Mouse (Mus musculus): ENCODE measurements around the gene H60b. TPM values are rescaled to one million over a fixed set of nuclear protein-coding genes. Genes with fewer than 3 reads are reported as not detected.
"Not testable (repeated sequence)": the region's sequence is repeated elsewhere in the genome, so short reads cannot be mapped to it uniquely, and the experiment has no call there.

The H60b gene
- total RNA-seq, 2 experiments from 2014 or later: not detected

GRCm38 (mm10) chr10:22270879-22271786 lies 112.7 kb downstream of the H60b start:
- intact Hi-C loops (cut with DNase I); DNase-seq (ENCODE audit: low spot score): not testable (repeated sequence)

- DNase-seq (ENCODE audit: low spot score); intact Hi-C loops (cut with DNase I): not testable (repeated sequence)
Measured at GRCm38 (mm10) chr10:22272914-22273683, 114.7 kb downstream of the H60b start.

DNA sequence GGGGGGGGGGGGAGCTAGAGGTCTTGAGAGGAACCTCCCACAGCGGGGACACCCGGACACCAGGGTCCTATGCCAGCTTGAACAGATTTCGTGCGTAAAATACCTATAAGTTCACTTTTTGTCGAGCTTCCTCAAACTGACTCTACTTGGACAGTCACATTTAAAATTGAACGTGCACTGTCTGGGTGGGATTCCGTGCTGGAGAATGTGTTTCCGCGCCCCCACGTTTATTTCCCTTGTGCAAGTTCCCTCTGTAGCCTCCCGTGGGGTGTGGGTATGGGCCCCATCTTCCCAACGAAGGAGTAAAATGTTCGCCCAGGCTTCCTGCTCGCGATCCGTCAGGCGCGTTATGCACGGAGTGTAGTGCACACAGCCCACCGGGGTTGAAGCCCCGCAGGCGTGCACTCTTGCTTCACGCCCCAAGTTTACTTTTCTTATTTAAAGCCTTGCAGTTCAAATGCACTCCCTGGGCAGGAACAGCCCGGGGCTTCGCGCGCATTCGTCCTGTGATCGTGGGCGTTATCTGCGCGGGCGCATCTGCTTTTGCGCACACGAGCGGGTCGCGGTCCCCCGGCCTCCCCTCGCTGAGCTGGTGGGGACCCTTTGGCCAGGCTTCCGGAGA lies 115.4 kb downstream of the H60b start:
- intact Hi-C loops (cut with DNase I): no loop called here
- no peak for DNase-seq (ENCODE audit: low spot score)

- intact Hi-C loops (cut with DNase I): no loop called here
Measured at GRCm38 (mm10) chr10:22274445-22275057, 116.2 kb downstream of the H60b start.

GRCm38 (mm10) chr10:22278468-22278867 lies 120.1 kb downstream of the H60b start:
- intact Hi-C loops (cut with DNase I); DNase-seq (ENCODE audit: low spot score): not testable (repeated sequence)

More at GRCm38 (mm10) chr10:22274445-22275057, 116.2 kb downstream of the H60b start:
- DNase-seq (ENCODE audit: low spot score): no peak

- no peak for DNase-seq (ENCODE audit: low spot score)
- intact Hi-C loops (cut with DNase I): no loop called here
Measured at GRCm38 (mm10) chr10:22282816-22283215, 124.4 kb downstream of the H60b start.

- DNase-seq (ENCODE audit: low spot score): no peak
- intact Hi-C loops (cut with DNase I): no loop called here
Measured at GRCm38 (mm10) chr10:22295676-22296075, 137.3 kb downstream of the H60b start.

DNA sequence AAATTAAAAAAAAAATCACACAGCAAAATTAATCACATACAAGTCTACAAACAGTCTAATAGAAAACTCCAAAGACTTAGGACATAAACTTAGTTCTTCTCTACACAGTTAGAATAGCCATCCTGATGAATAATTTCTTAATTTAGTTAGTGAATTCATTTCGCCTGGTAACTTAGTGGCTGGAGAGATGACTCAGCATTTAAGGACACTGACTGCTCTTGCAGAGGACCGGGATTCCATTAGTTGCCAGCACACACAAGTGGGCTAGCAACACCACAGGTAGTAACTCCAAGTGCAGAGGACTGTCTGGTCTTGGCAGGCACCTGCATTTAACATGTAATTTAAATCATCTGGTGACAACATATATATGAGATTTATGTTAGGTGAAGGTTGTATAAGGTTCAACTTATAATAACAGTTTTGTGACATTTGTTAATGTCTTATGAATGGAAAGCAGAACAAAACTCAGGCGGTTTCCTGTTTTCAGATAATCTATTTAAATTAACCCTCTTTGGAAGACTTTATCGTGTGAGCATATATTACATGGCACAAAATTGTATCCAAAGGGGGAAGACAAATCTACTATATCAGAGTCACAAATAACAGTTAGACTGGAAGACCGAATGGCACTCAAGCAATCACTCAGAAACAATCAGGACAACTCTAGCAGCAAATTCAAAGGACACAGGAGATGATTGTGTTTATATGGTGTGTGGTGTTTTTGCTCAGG lies 138.8 kb downstream of the H60b start:
- intact Hi-C loops (cut with DNase I): no loop called here
- no peak for DNase-seq (ENCODE audit: low spot score)

DNA sequence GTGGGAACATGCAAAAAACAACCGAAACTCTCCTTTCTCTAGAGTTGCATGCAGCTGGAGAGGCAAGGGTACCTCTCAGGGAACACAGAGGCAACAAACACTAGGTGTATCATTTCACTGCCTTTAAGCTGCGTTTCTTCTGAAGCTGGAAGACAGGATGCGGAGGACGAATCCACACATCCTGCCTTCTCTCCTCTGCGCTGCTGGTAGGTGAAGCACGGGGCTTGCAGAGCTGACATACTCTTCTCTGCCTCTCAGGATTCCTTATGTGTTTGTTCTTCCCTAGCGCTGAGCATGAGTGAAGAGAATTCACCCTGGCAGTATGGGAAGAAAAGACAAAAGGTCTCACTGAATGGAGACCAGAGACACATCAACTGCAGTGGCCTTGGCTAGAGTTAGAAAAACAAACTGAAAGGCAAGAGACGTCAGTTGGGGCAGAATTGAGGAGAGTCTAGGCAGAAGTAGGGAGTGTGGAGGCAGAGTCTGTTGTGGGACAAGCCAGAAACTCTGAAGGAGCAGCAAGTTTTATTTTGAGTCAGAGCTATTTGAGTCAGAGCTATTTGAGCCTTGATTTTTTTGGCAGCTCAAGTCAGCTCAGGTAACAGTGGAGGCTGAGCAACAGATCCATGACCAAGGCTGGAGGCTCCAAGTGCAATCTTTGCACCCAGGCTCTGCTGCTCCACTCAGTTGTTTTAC lies 139.5 kb downstream of the H60b start:
- intact Hi-C loops (cut with DNase I): no loop called here
- no peak for DNase-seq (ENCODE audit: low spot score)

DNA sequence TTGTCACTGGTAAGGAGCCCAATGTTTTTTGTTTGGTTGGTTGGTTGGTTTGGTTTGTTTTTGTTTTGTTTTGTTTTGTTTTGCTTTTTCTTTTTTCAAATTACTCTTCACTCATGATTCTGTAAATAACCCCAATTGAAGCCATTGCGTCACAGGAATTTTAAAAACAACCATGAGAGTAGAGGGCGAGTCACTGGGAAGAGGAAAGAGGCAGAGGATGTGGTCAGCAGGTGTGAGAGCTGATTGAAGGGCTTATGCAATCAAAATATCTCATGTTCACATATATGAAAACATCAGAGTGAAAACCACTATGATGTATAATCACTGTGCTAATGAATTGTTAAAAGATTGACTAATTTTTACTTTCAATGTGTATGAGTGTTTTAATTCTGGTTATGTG lies 140.9 kb downstream of the H60b start:
- intact Hi-C loops (cut with DNase I): no loop called here
- DNase-seq (ENCODE audit: low spot score): no peak

DNA sequence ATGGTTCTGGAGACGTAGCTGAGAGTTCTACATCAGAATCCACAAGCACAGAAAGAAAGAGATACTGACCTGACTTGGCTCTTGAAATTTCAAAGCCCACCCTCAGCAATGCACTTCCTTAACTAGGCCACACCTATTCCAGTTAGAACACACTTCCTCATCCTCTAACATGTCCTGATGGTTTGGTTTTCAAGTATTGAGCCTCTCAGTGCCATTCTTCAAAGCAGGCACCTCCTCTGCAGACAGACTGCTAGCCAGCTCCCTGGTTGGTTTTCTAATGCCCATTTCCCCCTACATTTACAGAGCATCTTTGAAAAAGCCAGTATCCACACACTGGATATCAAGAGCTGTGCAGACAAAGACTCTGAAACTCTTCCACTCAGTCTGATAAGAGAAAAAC lies 143.3 kb downstream of the H60b start:
- intact Hi-C loops (cut with DNase I): no loop called here
- DNase-seq (ENCODE audit: low spot score): no peak

GRCm38 (mm10) chr10:22302344-22303057 lies 144.1 kb downstream of the H60b start:
- intact Hi-C loops (cut with DNase I): no loop called here
- no peak for DNase-seq (ENCODE audit: low spot score)

DNA sequence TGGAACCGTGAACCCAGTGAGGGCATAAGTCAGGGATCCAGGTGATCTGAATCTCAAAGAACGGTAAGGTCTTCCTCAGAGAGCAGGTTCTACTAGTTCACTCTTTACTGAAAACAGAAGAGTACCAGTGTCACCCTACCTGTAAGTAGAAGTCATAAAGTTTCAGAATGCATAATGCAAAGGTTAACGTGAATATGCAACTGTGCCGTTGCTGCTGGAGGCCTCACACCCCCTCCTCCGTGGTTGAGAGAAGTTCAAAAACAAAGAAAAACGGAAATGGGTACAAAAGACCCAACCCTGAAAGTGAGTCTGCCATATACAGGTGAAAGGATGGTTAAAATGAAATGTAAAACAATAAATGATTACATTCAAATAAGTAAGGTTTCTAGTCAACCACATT lies 145.3 kb downstream of the H60b start:
- intact Hi-C loops (cut with DNase I): no loop called here
- DNase-seq (ENCODE audit: low spot score): no peak

- intact Hi-C loops (cut with DNase I): no loop called here
- DNase-seq (ENCODE audit: low spot score): no peak
Measured at GRCm38 (mm10) chr10:22305801-22306200, 147.4 kb downstream of the H60b start.

DNA sequence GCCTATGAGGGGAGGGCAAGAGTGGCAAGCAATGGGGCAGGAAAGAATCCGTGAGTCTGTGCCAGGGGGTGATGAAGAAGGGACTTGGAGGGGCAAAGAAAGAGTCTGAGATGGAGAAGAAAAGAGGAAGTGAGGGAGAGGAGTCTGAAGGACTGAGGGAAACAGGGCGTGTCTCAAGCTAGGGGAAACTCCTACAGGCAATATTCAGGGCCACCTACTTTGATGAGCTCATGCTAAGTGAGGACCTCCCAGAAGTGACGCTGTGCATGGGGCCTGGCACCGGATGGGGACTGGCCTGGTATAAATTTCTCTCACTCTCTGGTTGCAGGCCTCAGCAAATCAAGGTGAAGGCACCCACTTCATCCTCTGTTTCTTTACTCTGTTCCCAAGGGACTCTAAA lies 148.1 kb downstream of the H60b start:
- intact Hi-C loops (cut with DNase I): no loop called here
- no peak for DNase-seq (ENCODE audit: low spot score)

GRCm38 (mm10) chr10:22308221-22308620 lies 149.8 kb downstream of the H60b start:
- no peak for DNase-seq (ENCODE audit: low spot score)
- intact Hi-C loops (cut with DNase I): no loop called here

- DNase-seq (ENCODE audit: low spot score): no peak
- intact Hi-C loops (cut with DNase I): no loop called here
Measured at GRCm38 (mm10) chr10:22322858-22323257, 164.5 kb downstream of the H60b start.
